Mouse (Mus musculus) hindbrain, embryonic 12.5 days (tissue): ENCODE measurements around the gene Zic2. TPM values are rescaled to one million over a fixed set of nuclear protein-coding genes. Genes with fewer than 3 reads are reported as not detected.
"Not testable (repeated sequence)": the region's sequence is repeated elsewhere in the genome, so short reads cannot be mapped to it uniquely, and the experiment has no call there.

Experiments
- ATAC-seq: fragments of 200-750 bp; cut with Nextera tagmentation; 2 replicates; pipeline ENCODE4 v1.8.0; 2017; ENCODE audit warnings: moderate TSS enrichment; ENCODE audit not compliant: low FRiP score
- H3K27ac ChIP-seq: fragments of 300-500 bp; sonication (generic); 2 replicates; pipeline ENCODE4 v1.5.1; 2016; ENCODE audit warnings: mild to moderate bottlenecking
- H3K27me3 ChIP-seq: fragments of 300-500 bp; sonication (generic); 2 replicates; pipeline ENCODE4 v1.6.1; 2016; ENCODE audit warnings: mild to moderate bottlenecking
- H3K36me3 ChIP-seq: fragments of 300-500 bp; sonication (generic); 2 replicates; pipeline ENCODE4 v1.6.1; 2016; ENCODE audit warnings: mild to moderate bottlenecking
- H3K4me1 ChIP-seq: fragments of 300-500 bp; sonication (generic); 2 replicates; pipeline ENCODE4 v1.6.1; 2016
- H3K4me2 ChIP-seq: fragments of 300-500 bp; sonication (generic); replicated peaks from 2 replicates; pipeline ENCODE4 v1.6.1; 2016; ENCODE audit warnings: mild to moderate bottlenecking
- H3K4me3 ChIP-seq: fragments of 300-500 bp; sonication (generic); 2 replicates; pipeline ENCODE4 v1.5.1; 2016; ENCODE audit warnings: mild to moderate bottlenecking
- H3K9ac ChIP-seq: fragments of 300-500 bp; sonication (generic); 2 replicates; pipeline ENCODE4 v1.6.1; 2016; ENCODE audit warnings: mild to moderate bottlenecking, moderate library complexity
- H3K9me3 ChIP-seq: fragments of 300-500 bp; sonication (generic); replicated peaks from 2 replicates; pipeline ENCODE4 v1.6.1; 2016; ENCODE audit warnings: mild to moderate bottlenecking
- WGBS: fragments of 180-500 bp; shearing (Covaris S2); methylation state at CpG from one replicate; pipeline ENCODE4 v1.1.7; 2016; 5-methylcytosine and 5-hydroxymethylcytosine counted together
- polyA plus RNA-seq: library from polyadenylated mRNA; unstranded; fragments of >200 nt; fragmentation: Nextera tagmentation; extraction: Ambion mirVana; gene quantifications from 2 replicates; pipeline ENCODE4 v1.2.1, GENCODE M21; 2016

The Zic2 gene
- polyA plus RNA-seq, 1 experiment from 2014 or later = 18.3 TPM

GRCm38 (mm10) chr14:122463080-122463691, 12.0 kb upstream of the Zic2 start:
- H3K9ac ChIP-seq = peak overlapping the region; percentile 85
- H3K4me2 ChIP-seq = peak overlapping the region; percentile 69
- H3K4me3 ChIP-seq = peak overlapping the region; percentile 61
- no peaks in the 10 kb centered on the region for H3K9me3 ChIP-seq
- no peaks in the 10 kb centered on the region for H3K36me3 ChIP-seq
- peaks cover 32% of the 10 kb centered on the region for H3K4me1 ChIP-seq
- ATAC-seq = no peak
- peak overlapping the region; percentile 95 for H3K27ac ChIP-seq
- WGBS = under 1% methylated on average over 38 of the region's 40 CpGs
- H3K27me3 ChIP-seq = peaks cover 78% of the 10 kb centered on the region

- H3K36me3 ChIP-seq, H3K9me3 ChIP-seq: not testable (repeated sequence)
- peak; percentile 53 for ATAC-seq
- Histone ChIP-seq H3K9ac (peak overlapping the region; percentile 85), H3K27ac (peak overlapping the region; percentile 95), H3K27me3 (peaks cover 80% of the 10 kb centered on the region), H3K4me1 (peaks cover 38% of the 10 kb centered on the region), H3K4me2 (peak overlapping the region; percentile 69), H3K4me3 (peak overlapping the region; percentile 61)
- WGBS = under 1% methylated on average over 55 of the region's 58 CpGs
Observed at GRCm38 (mm10) chr14:122463734-122464341, 11.4 kb upstream of the Zic2 start.

- Histone ChIP-seq H3K4me2 (peak overlapping the region; percentile 69), H3K4me1 (peaks cover 42% of the 10 kb centered on the region), H3K4me3 (peak overlapping the region; percentile 61), H3K9me3 (no peaks in the 10 kb centered on the region), H3K36me3 (no peaks in the 10 kb centered on the region), H3K27me3 (peaks cover 84% of the 10 kb centered on the region), H3K9ac (peak overlapping the region; percentile 85), H3K27ac (peak overlapping the region; percentile 95)
- ATAC-seq = peak; percentile 14
- under 1% methylated on average over 48 of the region's 62 CpGs for WGBS
Observed at GRCm38 (mm10) chr14:122464351-122464762, 10.9 kb upstream of the Zic2 start.

- Histone ChIP-seq H3K4me3 (peak within 1 kb of the TSS; percentile 61), H3K27me3 (peaks cover 86% of the 10 kb centered on the region), H3K27ac (peak within 1 kb of the TSS; percentile 95), H3K36me3 (no peaks in the 10 kb centered on the region), H3K4me1 (peaks cover 43% of the 10 kb centered on the region), H3K4me2 (peak within 1 kb of the TSS; percentile 69), H3K9me3 (no peaks in the 10 kb centered on the region), H3K9ac (peak within 1 kb of the TSS; percentile 85)
- WGBS = under 1% methylated on average over 43 of the region's 62 CpGs
- ATAC-seq = peak; percentile 72
Observed at GRCm38 (mm10) chr14:122464763-122465741, 10.2 kb upstream of the Zic2 start, which contains the start of gene Zic5. Gene Zic5 (minus strand): TSS chr14:122465677.

GRCm38 (mm10) chr14:122465931-122466490, 9.2 kb upstream of the Zic2 start:
- Histone ChIP-seq H3K4me1 (peaks cover 43% of the 10 kb centered on the region), H3K27ac (no peak overlapping the region; the same call in 1 of the 2 replicates)

GRCm38 (mm10) chr14:122466756-122467362, 8.4 kb upstream of the Zic2 start:
- 40% methylated on average over 7 of the region's 7 CpGs for WGBS
- peaks cover 43% of the 10 kb centered on the region for H3K4me1 ChIP-seq
- H3K9me3 ChIP-seq = no peaks in the 10 kb centered on the region
- H3K4me2 ChIP-seq = peak overlapping the region; percentile 8; the same call in 1 of the 2 replicates
- H3K36me3 ChIP-seq = no peaks in the 10 kb centered on the region
- H3K4me3 ChIP-seq = no peak overlapping the region
- peaks cover 88% of the 10 kb centered on the region for H3K27me3 ChIP-seq
- ATAC-seq = no peak
- H3K9ac ChIP-seq = no peak overlapping the region
- no peak overlapping the region for H3K27ac ChIP-seq

More at GRCm38 (mm10) chr14:122465931-122466490, 9.2 kb upstream of the Zic2 start:
- Histone ChIP-seq H3K4me2 (peak overlapping the region; percentile 69), H3K27me3 (peaks cover 85% of the 10 kb centered on the region), H3K4me3 (peak overlapping the region; percentile 61), H3K9ac (0 out of 2 replicates have a peak overlapping the region, but pooled peaks have one; percentile 49), H3K9me3 (no peaks in the 10 kb centered on the region), H3K36me3 (no peaks in the 10 kb centered on the region)
- no peak for ATAC-seq
- WGBS = 23% methylated on average over 13 of the region's 13 CpGs

GRCm38 (mm10) chr14:122467926-122468841, 7.1 kb upstream of the Zic2 start:
- no peaks in the 10 kb centered on the region for H3K36me3 ChIP-seq
- H3K27me3 ChIP-seq = peaks cover 82% of the 10 kb centered on the region
- H3K4me3 ChIP-seq = peak overlapping the region; percentile 22; the same call in 1 of the 2 replicates
- peak overlapping the region; percentile 43 for H3K9ac ChIP-seq
- ATAC-seq = no peak
- peak overlapping the region; percentile 48 for H3K4me2 ChIP-seq
- 6% methylated on average over 23 of the region's 23 CpGs for WGBS
- H3K4me1 ChIP-seq = peaks cover 48% of the 10 kb centered on the region
- H3K27ac ChIP-seq = no peak overlapping the region
- H3K9me3 ChIP-seq = no peaks in the 10 kb centered on the region

- Histone ChIP-seq H3K9ac (peak overlapping the region; percentile 43), H3K4me3 (peak overlapping the region; percentile 22), H3K36me3 (no peaks in the 10 kb centered on the region), H3K4me1 (peaks cover 47% of the 10 kb centered on the region), H3K9me3 (no peaks in the 10 kb centered on the region), H3K27ac (peak overlapping the region; percentile 35; the same call in 1 of the 2 replicates), H3K4me2 (peak overlapping the region; percentile 48), H3K27me3 (peaks cover 82% of the 10 kb centered on the region)
- no peak for ATAC-seq
- WGBS = 4% methylated on average over 28 of the region's 28 CpGs
Observed at GRCm38 (mm10) chr14:122468971-122469755, 6.1 kb upstream of the Zic2 start.

GRCm38 (mm10) chr14:122471449-122472085, 3.7 kb upstream of the Zic2 start:
- no peak for ATAC-seq
- H3K4me1 ChIP-seq = peaks cover 42% of the 10 kb centered on the region
- 7% methylated on average over 31 of the region's 31 CpGs for WGBS
- H3K4me3 ChIP-seq = 0 out of 2 replicates have a peak overlapping the region, but pooled peaks have one; percentile 6
- H3K4me2 ChIP-seq = peak overlapping the region; percentile 56
- H3K36me3 ChIP-seq = no peaks in the 10 kb centered on the region
- H3K27me3 ChIP-seq = peaks cover 80% of the 10 kb centered on the region
- no peak overlapping the region for H3K9ac ChIP-seq
- no peaks in the 10 kb centered on the region for H3K9me3 ChIP-seq
- 0 out of 2 replicates have a peak overlapping the region, but pooled peaks have one; percentile 24 for H3K27ac ChIP-seq

GRCm38 (mm10) chr14:122472161-122472560, 3.1 kb upstream of the Zic2 start:
- Histone ChIP-seq H3K27ac (peak overlapping the region; percentile 57), H3K36me3 (no peaks in the 10 kb centered on the region), H3K9ac (peak overlapping the region; percentile 39), H3K4me3 (peak overlapping the region; percentile 72), H3K9me3 (no peaks in the 10 kb centered on the region), H3K4me2 (peak overlapping the region; percentile 56), H3K27me3 (peaks cover 75% of the 10 kb centered on the region), H3K4me1 (peaks cover 42% of the 10 kb centered on the region)
- no peak for ATAC-seq
- WGBS = 0% methylated on average over 13 of the region's 13 CpGs
